Comparison of ENCODE assay signal across 8 mouse cellular contexts in the genomic region with DNA sequence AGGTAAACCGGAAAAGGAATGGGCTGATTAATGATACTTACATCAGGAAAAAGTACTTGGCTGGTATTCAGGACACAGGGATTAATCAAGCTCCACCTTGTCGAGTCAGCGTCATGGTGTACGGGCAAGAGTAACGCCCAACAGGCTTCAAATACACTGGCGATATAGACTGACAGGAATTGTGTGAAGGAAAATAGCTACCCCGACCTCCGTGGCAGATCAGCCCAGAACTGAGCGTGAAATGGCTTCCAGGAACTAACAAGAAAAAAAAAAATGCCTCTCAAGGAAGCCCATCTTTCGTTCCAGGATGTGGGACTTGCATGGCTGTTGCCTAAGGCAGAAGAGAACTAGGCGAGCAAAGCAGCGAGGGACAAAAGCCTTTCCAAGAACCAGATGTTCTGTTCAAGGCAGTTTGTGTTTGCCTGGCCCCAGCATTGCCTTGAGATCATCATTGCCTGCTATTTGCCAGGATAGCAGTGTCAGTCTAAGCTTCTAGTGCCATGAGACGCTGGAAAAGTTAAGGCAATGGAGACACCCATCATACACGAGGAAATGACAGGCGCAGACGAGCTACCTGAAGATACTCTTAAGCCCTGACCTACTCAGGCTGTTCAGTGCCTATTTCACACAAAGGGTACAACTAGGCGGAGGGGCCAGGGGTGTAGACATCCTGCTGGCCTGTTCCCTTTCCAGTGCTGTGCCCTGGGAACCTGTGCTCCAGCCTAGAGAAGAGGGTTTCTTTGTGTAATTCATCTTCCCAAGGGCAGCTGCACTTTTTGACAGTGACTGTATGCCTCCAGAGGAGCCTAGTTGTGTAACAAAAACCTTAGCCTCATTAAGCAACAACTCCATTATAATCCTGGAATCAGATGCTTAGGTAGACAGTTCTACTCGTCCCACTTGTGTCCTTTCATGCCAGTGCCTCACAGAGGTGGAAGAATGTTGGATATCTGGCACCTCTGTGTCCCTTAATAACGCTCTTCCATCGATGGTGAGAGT. TPM values are rescaled to one million over a fixed set of nuclear protein-coding genes. Genes with fewer than 3 reads are reported as not detected.
A peak's percentile ranks its signal among the peaks of the same experiment; 100 is the strongest.
DNase-seq lines count a peak whose midpoint lies in the region; ATAC-seq and TF ChIP-seq lines count a peak whose summit lies in the region.

No protein-coding gene starts in this region.

- H3K4me3 ChIP-seq in layer of hippocampus, adult 2 months, result peak overlapping the region; percentile 88
- peak overlapping the region; percentile 86 for H3K4me3 ChIP-seq in intestine, embryonic 14.5 days (ENCODE audit: low read depth, low read length)
- peak overlapping the region; percentile 97 for H3K4me3 ChIP-seq in liver, embryonic 16.5 days (ENCODE audit: low read depth, low read length)
- H3K4me3 ChIP-seq in neural tube, embryonic 14.5 days (ENCODE audit: low read depth, low read length), result peak overlapping the region; percentile 96

- DNase-seq in layer of hippocampus, adult 2 months (ENCODE audit: low spot score in 2 of 2), result no peak
- no peak for DNase-seq in layer of hippocampus, postnatal 25 days (ENCODE audit: extremely low spot score in 1 of 2, low spot score in 1 of 2)
- peak; percentile 35 for DNase-seq in cerebellum, adult 8-10 months
- peak; percentile 50 for DNase-seq in forelimb bud, embryonic 11.5 days (ENCODE audit: low read depth, low spot score)
- DNase-seq in intestine, embryonic 14.5 days (ENCODE audit: low spot score), result peak; percentile 72
- DNase-seq in frontal cortex, postnatal 25 days (ENCODE audit: low spot score in 2 of 2), result no peak

- peak overlapping the region; percentile 91 for H3K27ac ChIP-seq in layer of hippocampus, adult 2 months
- peak overlapping the region; percentile 87 for H3K27ac ChIP-seq in intestine, embryonic 14.5 days (ENCODE audit: low read depth)
- peak overlapping the region; percentile 87 for H3K27ac ChIP-seq in liver, embryonic 16.5 days (ENCODE audit: low read length)
- H3K27ac ChIP-seq in neural tube, embryonic 14.5 days (ENCODE audit: low read depth, low read length), result peak overlapping the region; percentile 52

- no peaks in the 10 kb centered on the region for H3K27me3 ChIP-seq in intestine, embryonic 14.5 days (replicated peaks; ENCODE audit: control insufficient read depth, insufficient read depth, low read length)
- no peaks in the 10 kb centered on the region for H3K27me3 ChIP-seq in liver, embryonic 16.5 days (ENCODE audit: control insufficient read depth, insufficient read depth, low read depth, low read length)
- H3K27me3 ChIP-seq in neural tube, embryonic 14.5 days (ENCODE audit: control insufficient read depth, insufficient read depth, low read length), result peaks cover 4% of the 10 kb centered on the region; the same call in 1 of the 2 replicates

- no peak for TF ChIP-seq CTCF in layer of hippocampus, adult 2 months (conservative IDR thresholded peaks at IDR 0.05)

- H3K36me3 ChIP-seq in intestine, embryonic 14.5 days (ENCODE audit: control insufficient read depth, insufficient read depth, low read length), result 0 out of 2 replicates have a peak, but pooled peaks cover 3% of the 10 kb centered on the region
- no peaks in the 10 kb centered on the region for H3K36me3 ChIP-seq in liver, embryonic 16.5 days (ENCODE audit: control insufficient read depth, insufficient read depth)
- H3K36me3 ChIP-seq in neural tube, embryonic 14.5 days (ENCODE audit: control insufficient read depth, insufficient read depth, low read length), result no peaks in the 10 kb centered on the region

- H3K9ac ChIP-seq in intestine, embryonic 14.5 days (ENCODE audit: low read length), result peak overlapping the region; percentile 60
- H3K9ac ChIP-seq in liver, embryonic 16.5 days (ENCODE audit: low read depth, low read length), result peak overlapping the region; percentile 69
- peak overlapping the region; percentile 22; the same call in 1 of the 2 replicates for H3K9ac ChIP-seq in neural tube, embryonic 14.5 days (replicated peaks; ENCODE audit: low read depth, low read length)

- peaks cover 28% of the 10 kb centered on the region; the same call in 1 of the 2 replicates for H3K4me1 ChIP-seq in intestine, embryonic 14.5 days (replicated peaks; ENCODE audit: control insufficient read depth, insufficient read depth, low read length)
- peaks cover 31% of the 10 kb centered on the region for H3K4me1 ChIP-seq in liver, embryonic 16.5 days (ENCODE audit: control insufficient read depth, low read depth, low read length)
- peaks cover 20% of the 10 kb centered on the region for H3K4me1 ChIP-seq in neural tube, embryonic 14.5 days (ENCODE audit: control insufficient read depth, insufficient read depth, low read length)

- WGBS in intestine, embryonic 14.5 days, result 33% methylated on average over 20 of the region's 20 CpGs
- WGBS in liver, embryonic 16.5 days (ENCODE audit: insufficient replicate concordance), result 37% methylated on average over 20 of the region's 20 CpGs
- 31% methylated on average over 20 of the region's 20 CpGs for WGBS in neural tube, embryonic 14.5 days

- peak; percentile 23; the same call in 1 of the 2 replicates for ATAC-seq in intestine, embryonic 14.5 days (replicated peaks; ENCODE audit: low FRiP score, low TSS enrichment, low read depth)
- ATAC-seq in liver, embryonic 16.5 days (ENCODE audit: low read depth), result peak; percentile 45
- peak; percentile 23 for ATAC-seq in neural tube, embryonic 14.5 days (ENCODE audit: low read depth)

- H3K4me2 ChIP-seq in intestine, embryonic 14.5 days (ENCODE audit: low read length), result peak overlapping the region; percentile 65
- peak overlapping the region; percentile 93 for H3K4me2 ChIP-seq in liver, embryonic 16.5 days (ENCODE audit: low read depth, low read length)
- H3K4me2 ChIP-seq in neural tube, embryonic 14.5 days (ENCODE audit: low read depth, low read length), result peak overlapping the region; percentile 83

- no peaks in the 10 kb centered on the region for H3K9me3 ChIP-seq in intestine, embryonic 14.5 days (ENCODE audit: control insufficient read depth, low read length)
- H3K9me3 ChIP-seq in liver, embryonic 16.5 days (replicated peaks; ENCODE audit: control insufficient read depth, low read length), result no peaks in the 10 kb centered on the region
- no peaks in the 10 kb centered on the region for H3K9me3 ChIP-seq in neural tube, embryonic 14.5 days (ENCODE audit: control insufficient read depth, low read length)

RNA-seq across cellular contexts. Expression of gene Cnot6, which starts 1.1 kb away (rescaled TPM):
- 10 to 100 TPM; 43.6 to 46.4 TPM for total RNA-seq in layer of hippocampus, adult 2 months (2021)
- total RNA-seq in layer of hippocampus, postnatal 25 days (2021), result 10 to 100 TPM; 43.4 to 43.6 TPM
- polyA plus RNA-seq in intestine, embryonic 14.5 days (2014; fragmentation: Nextera tagmentation; extraction: Ambion mirVana), result 48.5 and 53.3 TPM in 2 replicates
- 14.2 and 15.4 TPM in 2 replicates for polyA plus RNA-seq in liver, embryonic 16.5 days (2015; fragmentation: Nextera tagmentation; extraction: Ambion mirVana)
- polyA plus RNA-seq in neural tube, embryonic 14.5 days (2014; fragmentation: Nextera tagmentation; extraction: Ambion mirVana), result 38.6 and 45.7 TPM in 2 replicates

RNA-seq across cellular contexts. Expression of gene Scgb3a1, which starts 50.2 kb away (rescaled TPM):
- not detected for total RNA-seq in layer of hippocampus, adult 2 months (2021)
- total RNA-seq in layer of hippocampus, postnatal 25 days (2021), result under 1 TPM in 1 of 2 experiments, not detected in 1; 0.84 TPM
- polyA plus RNA-seq in intestine, embryonic 14.5 days (2014; fragmentation: Nextera tagmentation; extraction: Ambion mirVana), result not detected in 2 replicates
- polyA plus RNA-seq in liver, embryonic 16.5 days (2015; fragmentation: Nextera tagmentation; extraction: Ambion mirVana), result not detected in 2 replicates
- polyA plus RNA-seq in neural tube, embryonic 14.5 days (2014; fragmentation: Nextera tagmentation; extraction: Ambion mirVana), result not detected in 2 replicates

Comparison
In these comparisons a context has a peak if more than half of its experiments do, and no peak if none do; other contexts are left out.
1. DNase-seq: peak in cerebellum, adult 8-10 months (single experiment), forelimb bud, embryonic 11.5 days (single experiment) and intestine, embryonic 14.5 days (single experiment); none in layer of hippocampus, adult 2 months (0 of 2), layer of hippocampus, postnatal 25 days (0 of 2) and frontal cortex, postnatal 25 days (0 of 2).
2. Peak in every context shown above with its lines, with median percentiles within 50 percentile points of each other: H3K27ac ChIP-seq, H3K4me3 ChIP-seq, ATAC-seq, H3K4me2 ChIP-seq and H3K9ac ChIP-seq.